Mouse (Mus musculus) G1E (cell line): Measurements from ENCODE around the gene 4930544D05Rik.

Experiments used
- CTCF ChIP-seq: IDR thresholded peaks from 2 replicates; pipeline ENCODE4 v1.5.1; 2012; ENCODE audit warnings: low read depth, low read length, inconsistent platforms, mixed read lengths
- TAL1 ChIP-seq: conservative IDR thresholded peaks from 2 replicates; pipeline ENCODE4 v1.6.1; 2012; ENCODE audit warnings: low read depth, low read length, inconsistent platforms, mixed read lengths

DNA sequence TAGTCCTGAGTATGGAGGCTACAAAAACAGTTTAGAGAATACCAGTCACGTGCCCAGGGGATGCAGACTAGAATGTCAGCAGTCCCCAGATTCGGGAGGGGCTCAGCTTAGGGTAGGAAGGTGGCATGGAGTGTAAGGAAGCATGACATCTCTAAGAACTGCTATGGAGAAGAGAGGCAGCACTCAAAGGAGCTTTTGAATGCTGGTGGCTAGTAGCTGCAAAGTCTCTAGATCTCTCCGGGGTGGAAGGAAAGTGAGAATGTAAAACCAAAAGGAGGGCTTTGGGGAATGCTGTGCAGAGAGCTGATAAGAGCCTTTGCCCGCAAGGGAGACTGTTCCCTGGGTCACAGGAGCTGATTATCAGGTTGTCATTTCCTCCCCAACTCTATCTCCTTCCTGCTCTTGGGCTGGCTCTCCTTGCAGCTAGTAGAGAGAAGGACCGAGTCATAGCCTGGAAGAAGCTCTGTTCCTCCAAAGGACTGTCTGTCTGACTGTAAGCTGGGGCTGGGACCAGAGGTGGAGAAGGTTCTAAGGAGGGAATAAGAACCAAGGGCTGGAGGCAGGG is 23.1 kb downstream of the 4930544D05Rik start, which contains the start of gene Gp1ba:
- no peak for TF ChIP-seq CTCF
- peak; percentile 75 for TF ChIP-seq TAL1
